Mouse (Mus musculus) adrenal gland, adult 18-20 months (tissue): ENCODE measurements around the gene Bmyc. TPM values are rescaled to one million over a fixed set of nuclear protein-coding genes. Genes with fewer than 3 reads are reported as not detected.
A peak's percentile ranks its signal among the peaks of the same experiment; 100 is the strongest.
"Not testable (repeated sequence)": the region's sequence is repeated elsewhere in the genome, so short reads cannot be mapped to it uniquely, and the experiment has no call there.

ENCODE experiments used
- DNase-seq, 2 experiments: peaks; one replicate each; pipeline ENCODE4 v3.0.0; 2021 to 2022; ENCODE audit warnings: low spot score in 2 of 2
- long read RNA-seq, 2 experiments: library from polyadenylated mRNA; stranded (forward); transcript quantifications; one replicate each; pipeline ENCODE4 v2.0.0; 2021
- total RNA-seq, 2 experiments: library from RNA; stranded (reverse); gene quantifications; 1 replicate in 1 of 2; 2 replicates in 1 of 2; pipeline ENCODE4 v1.2.3; 2021

Gene Bmyc
- total RNA-seq, result 10 to 100 TPM; 36.0 to 42.9 TPM
- long read RNA-seq, experiment 1, transcript Bmyc-201 (1 exons, 983 nt), result major isoform, 12 of 12 reads
- long read RNA-seq, experiment 1, partial matches to known transcripts, result 0 of 12 reads
- long read RNA-seq, experiment 1, other reads (novel, unspliced or antisense), result 0 of 12 reads
- long read RNA-seq, experiment 2, transcript Bmyc-201 (1 exons, 983 nt), result major isoform, 63 of 63 reads
- long read RNA-seq, experiment 2, partial matches to known transcripts, result 0 of 63 reads
- long read RNA-seq, experiment 2, other reads (novel, unspliced or antisense), result 0 of 63 reads

DNA sequence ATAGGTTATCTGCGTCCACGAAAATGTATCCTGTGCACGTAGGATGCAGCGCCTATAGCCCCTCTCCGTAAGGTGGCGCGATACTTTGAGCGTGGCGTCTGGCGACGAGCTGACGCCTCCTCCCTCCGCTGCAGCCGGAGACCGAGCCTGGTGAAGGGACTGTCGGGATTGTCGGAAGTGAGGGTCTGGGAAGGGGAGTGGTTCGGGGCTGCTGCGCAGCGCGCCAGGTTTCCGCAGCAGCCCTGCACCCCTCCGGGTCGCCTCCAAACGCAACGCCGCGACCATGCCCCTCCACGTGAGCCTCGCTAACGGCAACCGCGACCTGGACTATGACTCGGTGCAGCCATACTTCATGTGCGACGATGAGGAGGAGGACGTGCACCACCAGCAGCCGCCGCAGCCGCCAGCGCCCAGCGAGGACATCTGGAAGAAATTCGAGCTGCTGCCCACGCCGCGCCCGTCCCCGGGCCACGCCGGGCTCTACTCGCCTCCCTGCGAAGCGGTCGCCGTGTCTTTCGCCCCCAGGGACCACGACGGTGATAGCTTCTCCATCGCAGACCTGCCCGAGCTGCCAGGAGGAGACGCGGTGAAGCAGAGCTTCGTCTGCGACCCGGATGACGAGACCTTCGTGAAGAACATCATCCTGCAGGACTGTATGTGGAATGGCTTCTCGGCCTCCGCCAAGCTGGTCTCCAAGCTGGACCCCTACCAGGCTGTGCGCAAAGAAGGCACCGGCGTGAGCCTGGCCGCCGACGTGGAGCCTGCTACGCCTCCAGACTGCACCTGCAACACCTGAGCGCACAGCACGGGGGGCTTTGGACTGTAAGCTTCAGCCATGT lies at the start of gene Bmyc:
Bmyc (plus strand) TSS at position 97 of the 839 bp plus-strand sequence.
- DNase-seq, result peak; percentile 63 to 76

DNA sequence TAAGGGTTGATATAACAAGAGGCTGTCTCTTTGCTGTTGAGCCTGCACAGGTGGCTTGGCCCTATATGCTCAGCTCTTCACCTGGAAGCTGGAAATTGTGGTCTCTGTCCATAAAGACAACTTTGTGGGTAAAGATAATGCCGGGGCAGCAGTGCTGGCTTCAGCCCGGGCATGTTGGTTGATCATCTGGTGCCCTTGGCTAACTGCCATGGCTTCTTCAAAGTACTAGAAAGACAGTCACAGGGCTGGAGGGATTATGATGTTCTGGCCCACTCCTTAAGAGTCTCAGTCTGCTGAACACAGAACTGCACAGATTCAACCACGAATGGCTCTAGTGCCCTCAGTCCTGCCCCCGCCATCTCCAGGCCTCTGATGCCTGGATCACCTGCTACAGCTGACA lies 49.3 kb upstream of the Bmyc start:
- DNase-seq, result no peak

DNA sequence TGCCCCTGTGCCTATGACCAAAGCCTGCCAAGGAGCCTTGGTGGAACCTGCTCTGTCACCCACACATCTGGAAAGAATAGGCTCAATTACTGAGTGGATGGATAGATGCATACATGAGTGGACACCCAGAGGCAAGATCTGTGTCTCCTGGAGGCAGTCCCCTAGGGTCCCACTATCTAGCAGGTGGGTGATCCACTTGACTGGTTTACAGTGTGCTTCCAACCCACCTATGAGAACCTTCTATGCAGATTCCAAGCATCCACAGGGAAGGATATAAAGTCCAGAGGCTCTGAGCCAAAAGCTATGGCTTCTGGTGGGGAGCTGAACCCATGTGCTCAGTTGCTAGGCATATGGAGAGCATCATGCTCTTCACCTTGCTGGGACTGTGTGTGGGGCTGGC lies 48.9 kb upstream of the Bmyc start, which contains the start of gene Lcn5:
Lcn5 (plus strand) TSS at position 301 of the 400 bp plus-strand sequence.
- DNase-seq, result no peak

DNA sequence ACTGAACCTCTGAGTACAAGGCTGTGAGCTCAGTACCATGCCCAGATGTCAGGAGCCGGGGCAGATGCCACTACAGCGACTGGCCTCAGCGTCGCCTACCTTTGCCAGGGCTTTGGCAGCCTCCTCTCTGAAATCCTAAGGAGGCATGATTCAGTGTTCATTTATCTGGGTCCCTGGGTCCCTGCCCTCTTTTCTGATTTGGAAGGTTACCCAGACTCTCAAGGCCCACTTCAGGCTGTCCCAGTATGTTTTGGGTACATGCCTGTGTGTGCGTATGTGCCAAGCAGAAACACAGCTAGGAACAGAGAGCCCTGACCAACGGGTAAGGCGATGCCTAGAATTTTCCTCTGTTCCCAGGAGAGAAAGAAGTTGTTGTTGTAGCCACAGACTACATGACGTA lies 46.3 kb upstream of the Bmyc start:
- DNase-seq, result no peak

DNA sequence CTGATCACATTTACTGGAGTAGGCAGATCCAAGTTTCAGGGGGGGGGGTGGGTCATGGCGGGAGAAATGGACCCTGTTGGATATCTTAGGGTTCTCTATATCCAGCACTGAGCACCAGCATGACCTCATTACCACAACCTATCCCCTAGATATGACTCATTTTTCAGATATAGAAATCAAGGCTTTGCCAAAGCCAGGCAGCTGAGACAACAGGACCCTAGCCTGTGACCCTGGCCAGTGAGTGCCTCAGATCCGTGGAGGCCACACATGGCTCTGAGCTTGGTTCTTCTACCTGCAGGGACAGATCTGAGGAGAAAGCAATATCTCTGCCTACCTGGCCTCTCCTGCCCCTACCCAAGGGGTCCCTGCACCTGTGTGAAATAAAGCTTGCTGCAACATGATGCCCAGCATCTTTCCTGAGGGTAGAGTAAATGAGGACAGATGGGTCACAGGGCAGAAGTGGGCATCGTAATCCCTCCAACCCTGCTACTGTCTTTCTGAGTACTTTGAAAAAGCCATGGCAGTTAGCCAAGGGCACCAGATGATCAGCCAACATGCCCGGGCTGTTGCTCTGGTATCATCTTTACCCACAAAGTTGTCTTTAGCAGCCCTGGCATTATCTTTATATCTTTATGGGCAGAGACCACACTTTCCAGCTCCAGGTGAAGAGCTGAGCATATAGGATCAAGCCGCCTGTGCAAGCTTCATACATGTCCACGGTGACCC lies 45.1 kb upstream of the Bmyc start:
- no peak for DNase-seq

DNA sequence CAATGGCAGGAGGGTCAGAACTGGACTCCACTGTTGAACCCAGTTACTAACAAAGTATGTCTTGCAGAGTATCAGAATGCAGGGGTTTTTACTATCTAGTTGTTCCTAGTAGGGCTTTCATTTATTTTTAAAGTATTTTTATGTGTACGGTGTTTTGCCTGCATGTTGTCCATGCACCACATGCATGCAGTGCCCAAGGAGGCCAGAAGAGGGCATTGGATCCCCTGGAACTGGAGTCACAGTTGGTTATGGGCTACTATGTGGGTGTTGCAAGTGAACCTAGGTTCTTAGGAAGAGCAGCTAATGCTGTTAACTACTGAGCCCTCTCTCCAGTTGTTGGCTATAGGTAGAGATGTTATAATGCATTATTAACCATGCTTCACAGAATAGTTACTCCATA lies 43.0 kb upstream of the Bmyc start:
- peak; percentile 70 to 77 for DNase-seq

DNA sequence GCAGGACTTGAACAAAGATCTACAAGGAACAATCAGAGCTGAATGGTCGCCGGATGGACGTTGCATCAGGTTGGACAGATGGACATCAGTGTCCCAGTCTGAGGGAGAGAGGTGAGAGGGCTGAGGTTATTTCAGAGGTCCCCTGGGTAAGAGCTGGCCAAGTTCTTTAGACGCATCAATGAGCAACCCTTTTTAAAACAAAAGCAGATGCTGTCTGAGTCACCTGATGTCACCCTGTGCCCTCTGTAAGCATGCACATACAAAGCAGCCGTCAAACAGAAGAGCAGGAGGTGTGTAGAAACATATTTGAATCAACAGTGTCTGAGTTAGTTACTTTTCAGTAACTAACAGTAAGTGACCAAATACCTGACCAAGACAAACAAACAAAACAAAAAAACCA lies 42.4 kb upstream of the Bmyc start:
- no peak for DNase-seq

DNA sequence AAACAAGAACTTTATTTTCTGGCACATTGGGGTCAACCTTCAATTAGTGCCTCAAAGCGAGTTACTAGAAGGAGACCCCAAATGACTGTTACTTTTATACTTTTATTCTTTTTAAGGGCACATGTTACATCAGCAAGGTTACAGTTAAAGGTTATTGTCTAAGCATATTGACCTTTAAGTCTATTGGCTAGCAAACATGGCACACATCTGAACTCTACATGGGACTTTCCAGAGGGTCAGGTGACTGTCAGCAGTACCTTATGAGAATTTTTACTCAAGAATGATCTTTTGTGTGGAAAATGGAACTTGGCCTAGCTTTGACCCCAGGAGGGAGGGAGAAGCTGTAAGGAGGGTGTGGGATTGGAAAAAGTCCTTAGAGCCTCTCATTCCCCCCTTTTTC lies 40.0 kb upstream of the Bmyc start:
- no peak for DNase-seq

DNA sequence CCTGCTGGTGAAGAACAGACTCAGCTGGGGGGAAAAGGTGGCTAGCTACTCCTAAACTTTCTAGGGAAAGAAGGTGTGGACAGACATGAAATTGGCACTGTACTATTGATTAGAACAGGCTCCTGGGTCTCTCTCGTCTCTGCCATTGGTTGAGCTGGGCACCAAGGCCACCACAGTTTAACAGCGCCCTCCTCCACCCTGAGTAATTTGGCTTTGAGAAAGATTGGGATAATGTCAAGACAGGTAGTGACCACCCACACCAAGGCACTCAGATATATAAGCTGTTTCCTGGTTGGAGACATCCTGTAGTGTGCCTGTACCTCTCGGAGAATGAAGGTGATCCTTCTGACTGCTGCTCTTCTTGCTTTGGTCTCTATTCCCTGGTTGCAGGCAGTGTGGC lies 30.1 kb upstream of the Bmyc start, which contains the start of gene Lcn6:
Lcn6 (plus strand) TSS at position 301 of the 400 bp plus-strand sequence.
- no peak for DNase-seq

DNA sequence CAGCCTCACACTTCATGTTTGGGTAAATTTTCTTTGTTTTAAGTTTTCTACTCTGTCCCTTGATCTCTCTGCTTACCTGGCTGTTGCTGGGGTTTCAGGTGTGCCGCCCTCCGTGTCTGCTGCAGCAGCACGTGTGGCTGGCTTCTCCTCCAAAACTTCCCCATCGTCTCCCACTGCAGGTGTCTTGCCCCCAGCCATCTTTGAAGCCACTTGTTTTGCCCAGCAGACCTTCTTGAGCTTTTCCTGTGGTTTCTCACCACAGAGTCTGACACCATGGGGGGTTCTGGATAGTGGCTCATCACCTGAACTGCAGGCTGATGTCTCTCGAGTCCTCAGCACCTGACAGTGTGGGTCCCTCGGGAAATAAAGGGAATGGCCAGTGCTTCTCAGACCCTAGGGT lies 27.0 kb upstream of the Bmyc start:
- no peak for DNase-seq

DNA sequence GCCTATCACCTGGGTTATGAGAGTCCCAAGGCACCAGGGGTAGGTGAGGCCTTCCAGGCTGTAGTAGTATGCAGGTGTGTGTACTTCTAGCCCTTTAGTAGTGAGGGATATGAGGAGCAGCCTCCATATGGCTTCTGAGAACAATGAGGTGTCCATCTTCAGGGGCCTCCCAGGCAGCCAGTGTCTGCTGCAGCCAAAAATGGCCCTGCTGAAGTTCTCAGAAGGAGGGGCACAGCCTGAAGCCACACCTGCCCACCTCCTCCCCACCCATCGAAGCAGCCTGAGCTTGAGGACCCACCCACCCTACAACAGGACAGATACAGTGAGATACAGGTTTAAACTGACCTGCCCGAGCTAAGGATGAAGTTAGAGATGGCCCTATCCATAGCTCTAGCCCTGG lies 24.1 kb upstream of the Bmyc start, which contains the start of gene Lcn10:
Lcn10 (plus strand) TSS at position 301 of the 400 bp plus-strand sequence.
- no peak for DNase-seq

DNA sequence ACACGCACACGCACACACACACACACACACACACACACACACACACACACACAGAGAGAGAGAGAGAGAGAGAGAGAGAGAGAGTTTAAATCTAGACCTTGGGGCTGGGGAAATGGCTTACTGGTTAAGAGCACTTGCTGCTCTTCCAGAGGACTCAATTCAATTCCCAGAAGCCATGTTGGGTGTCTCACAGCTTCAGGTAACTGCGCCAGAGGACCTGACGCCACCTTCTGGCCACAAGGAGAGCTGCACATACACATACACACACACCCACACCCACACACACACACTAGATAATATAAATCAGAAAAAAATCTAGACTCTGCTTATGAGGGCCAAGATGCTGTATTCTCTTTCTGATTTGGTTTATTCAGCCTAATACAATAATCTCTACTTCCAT lies 19.6 kb upstream of the Bmyc start:
- no peak for DNase-seq

DNA sequence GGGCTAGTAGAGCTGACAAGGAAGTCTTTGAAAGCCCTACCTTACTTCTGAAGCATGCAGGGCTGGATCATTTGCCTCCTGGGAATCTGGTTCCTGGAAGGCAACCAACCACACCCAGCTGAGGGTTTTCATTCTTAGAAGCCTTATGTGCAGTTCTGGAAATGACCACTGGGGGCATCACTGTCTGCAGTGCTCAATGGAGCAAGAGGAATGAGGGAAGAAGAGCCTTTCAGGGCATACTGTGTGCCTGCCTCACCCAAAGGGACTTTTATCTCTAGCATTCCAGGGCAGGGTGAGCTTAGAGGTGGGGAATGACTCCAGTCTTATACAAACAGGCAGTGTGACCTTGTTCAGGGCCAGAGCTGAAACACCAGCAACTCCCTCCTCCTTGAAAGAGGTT lies 11.9 kb upstream of the Bmyc start:
- DNase-seq, result peak; percentile 61 to 73

DNA sequence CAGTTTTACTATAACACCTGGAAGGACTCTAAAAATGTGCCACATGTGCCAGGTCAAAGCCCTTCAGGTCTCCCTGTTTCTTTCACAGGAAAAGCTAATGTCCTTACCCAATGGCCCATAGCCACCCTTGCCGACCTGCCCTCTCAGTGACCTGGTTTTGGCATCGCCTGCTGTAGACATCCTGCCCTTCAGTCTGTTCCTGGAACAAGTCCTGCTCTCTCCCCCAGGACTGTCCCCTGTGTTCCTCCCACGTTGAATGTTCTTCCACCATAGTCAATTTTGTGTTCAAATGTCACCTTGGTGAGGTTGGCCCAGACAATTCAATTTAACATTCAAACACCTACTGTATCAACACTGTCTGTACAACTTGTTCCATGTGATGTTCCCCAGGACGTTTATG lies 9.6 kb upstream of the Bmyc start:
- DNase-seq, result peak in 1 of 2 experiments; percentile 40

DNA sequence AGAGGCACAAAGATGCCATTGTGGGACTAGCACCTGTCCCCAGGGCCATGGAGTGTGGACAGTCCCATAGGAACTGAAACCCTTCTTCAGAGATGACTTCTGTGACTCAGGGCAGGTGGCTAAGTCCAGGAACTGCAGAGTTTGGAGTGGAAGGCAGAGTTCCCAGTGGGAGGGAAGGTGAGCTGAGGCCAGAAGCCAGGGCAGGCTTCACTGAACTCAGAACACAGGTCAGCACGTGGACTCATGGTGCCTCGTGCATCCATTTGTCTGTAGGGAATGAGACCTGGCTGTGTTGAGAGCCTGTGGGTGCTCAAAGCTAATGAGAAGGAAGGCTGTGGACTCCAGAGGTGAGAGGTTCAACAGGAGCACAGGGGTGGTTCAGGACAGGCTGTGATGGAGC lies 7.8 kb upstream of the Bmyc start:
- no peak for DNase-seq

DNA sequence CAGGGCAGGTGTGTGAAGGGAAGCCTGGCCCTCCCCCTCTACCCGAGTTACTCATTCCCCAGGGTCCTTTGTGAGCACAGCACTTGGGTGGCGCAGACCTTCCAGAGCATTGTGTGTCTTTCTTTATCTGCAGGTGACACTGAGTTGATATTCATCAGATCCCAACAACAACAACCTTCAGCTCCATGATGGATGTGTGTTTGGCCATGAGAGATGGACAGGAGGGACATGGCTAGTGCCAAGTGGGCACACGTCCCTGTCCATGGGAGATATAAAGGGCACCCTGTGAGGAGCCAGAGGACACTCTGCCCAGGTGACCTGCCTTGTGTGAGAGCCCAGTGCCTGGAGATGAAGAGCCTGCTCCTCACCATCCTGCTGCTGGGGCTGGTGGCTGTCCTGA lies 6.8 kb upstream of the Bmyc start, which contains the start of gene Obp2a:
Obp2a (plus strand) TSS at position 301 of the 400 bp plus-strand sequence.
- not testable (repeated sequence) for DNase-seq

DNA sequence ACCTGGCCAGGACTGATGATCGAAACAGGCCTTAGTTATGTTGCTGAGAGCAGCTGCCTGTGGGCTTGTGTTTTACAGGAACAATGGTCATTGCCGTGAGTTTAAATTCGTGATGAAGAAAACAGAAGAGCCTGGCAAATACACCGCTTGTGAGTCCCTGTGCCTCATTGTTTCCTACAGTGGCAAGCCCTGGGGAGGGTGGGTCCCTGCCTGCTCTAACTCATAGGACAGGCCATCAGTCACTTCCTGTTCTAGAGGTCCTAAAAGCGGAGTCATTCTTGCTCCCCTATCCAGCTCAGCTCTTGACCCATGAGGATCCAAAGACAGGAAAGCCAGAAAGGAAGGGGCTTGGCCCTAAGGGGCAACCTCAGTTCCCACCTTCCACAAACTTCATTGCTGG lies 5.5 kb upstream of the Bmyc start:
- DNase-seq, result no peak

DNA sequence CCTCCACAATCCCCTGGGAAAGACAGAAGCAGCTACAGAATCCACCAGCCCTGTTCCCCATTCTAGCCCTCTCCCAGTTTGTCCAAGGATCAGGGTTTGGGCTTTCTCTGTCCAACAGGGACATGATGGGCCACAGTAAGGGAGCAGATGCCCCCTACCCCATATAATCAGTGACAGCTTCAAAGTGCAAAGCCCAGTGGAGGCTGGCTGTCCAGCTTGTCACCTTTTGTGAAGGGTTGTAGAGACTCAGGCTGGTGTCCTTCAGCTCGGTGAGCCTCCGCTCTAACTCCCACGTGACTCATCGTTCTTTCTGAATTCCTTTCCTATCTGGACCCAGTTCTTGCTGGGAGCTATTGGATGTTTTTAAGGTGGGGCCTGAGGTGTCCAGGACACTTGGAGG lies 2.8 kb upstream of the Bmyc start:
- DNase-seq, result no peak

DNA sequence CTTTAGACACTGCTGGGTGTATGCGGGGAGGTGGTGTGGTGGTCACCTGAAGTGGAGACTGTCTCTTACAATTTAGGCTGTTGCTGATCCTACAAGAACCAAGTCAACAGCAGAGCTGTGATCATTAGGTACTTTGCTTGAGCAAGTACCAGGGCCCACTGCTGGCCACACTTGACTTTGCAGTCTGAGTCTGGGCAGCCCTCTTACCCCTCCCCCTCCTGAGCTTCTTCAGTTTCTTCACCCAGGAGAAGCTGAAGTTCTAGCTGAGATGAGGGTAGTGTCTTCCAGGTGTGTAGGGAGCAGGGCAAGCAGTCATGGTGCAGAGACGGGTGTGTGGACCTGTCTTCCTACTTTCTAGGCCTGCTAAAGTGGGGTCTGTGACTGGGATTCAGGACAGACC lies 1.6 kb downstream of the Bmyc start:
- no peak for DNase-seq

DNA sequence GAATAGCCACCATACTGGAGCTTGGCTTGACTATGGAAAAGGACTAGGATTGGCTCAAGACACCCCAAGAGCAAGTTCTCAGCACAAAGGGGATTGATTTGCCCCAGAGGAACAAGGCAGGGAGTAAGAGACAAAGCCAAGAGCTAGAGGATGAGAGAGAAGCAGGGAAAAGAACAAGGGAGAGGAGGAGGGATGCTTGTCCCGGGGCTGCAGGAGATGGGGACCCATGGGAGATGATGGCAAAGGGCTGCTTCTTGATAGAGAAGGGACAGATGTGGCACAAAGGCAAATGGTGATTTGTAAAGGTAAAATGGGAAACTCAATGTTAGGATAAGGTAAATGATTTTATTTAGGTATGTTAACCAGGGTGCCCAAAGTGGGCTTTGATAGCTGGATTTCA lies 2.5 kb downstream of the Bmyc start:
- not testable (repeated sequence) for DNase-seq

DNA sequence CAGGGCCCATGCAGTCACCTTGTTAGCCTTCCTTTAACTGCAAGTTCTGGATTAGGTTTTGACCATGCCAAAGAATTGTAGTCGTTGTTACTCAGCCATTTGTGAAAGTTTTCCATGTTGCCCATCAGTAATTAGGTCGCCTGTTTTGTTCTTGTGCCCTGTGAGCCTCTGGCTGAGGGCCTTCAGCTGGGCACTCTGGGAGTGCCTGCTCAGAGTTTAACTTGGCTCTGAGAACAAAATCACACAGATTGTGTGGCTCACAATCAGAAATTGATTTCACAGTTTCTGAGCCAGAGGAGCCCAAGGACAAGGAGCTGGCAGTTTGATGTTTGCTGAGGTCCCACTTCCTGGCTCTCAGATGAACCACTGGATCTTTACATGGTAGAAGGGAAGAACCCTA lies 3.3 kb downstream of the Bmyc start:
- not testable (repeated sequence) for DNase-seq

DNA sequence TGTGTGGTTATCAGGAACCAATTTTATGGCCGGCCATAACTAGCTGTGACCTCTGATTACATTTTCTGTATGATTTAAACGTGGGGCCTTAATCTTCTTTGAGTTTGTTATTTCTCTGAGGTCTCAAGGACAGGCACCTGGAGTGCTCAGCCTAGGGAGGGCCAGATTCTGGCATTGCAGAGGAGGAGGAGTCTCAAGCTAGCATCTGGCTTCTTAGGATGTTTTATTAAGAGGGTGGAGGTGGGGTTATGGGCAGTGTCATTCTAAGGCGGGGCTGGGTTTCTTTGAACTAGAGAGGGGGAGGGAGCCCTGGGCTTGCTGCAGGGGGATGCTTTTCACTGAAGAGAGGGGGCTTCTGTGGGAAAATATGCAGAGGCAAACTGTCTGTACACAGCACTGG lies 5.1 kb downstream of the Bmyc start:
- DNase-seq, result not testable (repeated sequence)
